ENCODE assay signal across 11 mouse cellular contexts in the genomic region with DNA sequence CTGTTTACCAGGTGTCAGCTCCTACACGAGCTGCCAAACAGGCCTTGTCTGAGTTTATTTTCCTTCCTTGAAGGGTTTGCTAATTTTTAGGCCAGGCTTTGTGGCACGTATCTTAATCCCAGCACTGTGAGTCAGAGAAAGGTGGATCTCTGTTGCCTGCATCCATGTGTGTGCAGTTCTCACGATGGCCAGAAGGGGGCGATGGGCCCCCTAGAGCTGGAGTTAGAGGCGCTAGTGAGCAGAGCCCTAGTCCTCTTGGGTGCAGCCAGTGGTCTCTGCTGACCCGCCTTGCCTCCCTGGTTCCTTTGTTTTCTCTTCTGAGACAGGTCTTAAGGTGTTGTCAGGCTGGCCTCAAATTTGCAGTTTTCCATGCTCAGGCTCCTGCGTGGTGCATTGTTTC. TPM values are rescaled to one million over a fixed set of nuclear protein-coding genes. Genes with fewer than 3 reads are reported as not detected.
DNase-seq lines count a peak whose midpoint lies in the region; ATAC-seq and TF ChIP-seq lines count a peak whose summit lies in the region.
"Had no signal": no experiment of that assay in that cellular context is flagged by ENCODE, and none has a peak within 500 bp of the region (broad histone marks: within the 10 kb centered on the region; RNA-seq: fewer than 3 reads in every experiment).

No protein-coding gene starts in this region.

- H3K9me3 ChIP-seq in ES-Bruce4 (replicated peaks; ENCODE audit: control insufficient read depth, insufficient read depth, low read length, poor library complexity, severe bottlenecking): no peaks in the 10 kb centered on the region
- no peaks in the 10 kb centered on the region for H3K9me3 ChIP-seq in limb, embryonic 10.5 days (replicated peaks)
- H3K9me3 ChIP-seq: embryonic facial prominence, embryonic 13.5 days had no signal

- TF ChIP-seq POLR2A in ES-Bruce4 (IDR thresholded peaks at IDR 0.05; ENCODE audit: insufficient read depth, low read length): no peak

- H3ac ChIP-seq in C2C12 (ENCODE audit: control insufficient read depth, insufficient read length, low read depth): no peak overlapping the region

- TF ChIP-seq CTCF in C2C12 (IDR thresholded peaks at IDR 0.05; ENCODE audit: control insufficient read depth, insufficient read depth, insufficient read length) (peak; percentile 38), ES-Bruce4 (IDR thresholded peaks at IDR 0.05; ENCODE audit: low read depth, low read length) (peak; percentile 87)

- H3K79me3 ChIP-seq in C2C12 (ENCODE audit: low read depth): peaks cover 18% of the 10 kb centered on the region

- no peak overlapping the region for H3K27ac ChIP-seq in ES-Bruce4 (ENCODE audit: insufficient read depth, low read length)
- H3K27ac ChIP-seq in limb, embryonic 10.5 days: no peak overlapping the region
- H3K27ac ChIP-seq: embryonic facial prominence, embryonic 13.5 days had no signal

- H3K36me3 ChIP-seq in C2C12 (ENCODE audit: control insufficient read depth, insufficient read depth): peaks cover 42% of the 10 kb centered on the region
- H3K36me3 ChIP-seq in ES-Bruce4 (ENCODE audit: control insufficient read depth, insufficient read depth, low read length, poor library complexity, severe bottlenecking): peaks cover 10% of the 10 kb centered on the region
- H3K36me3 ChIP-seq in limb, embryonic 10.5 days: peaks cover 71% of the 10 kb centered on the region

- no peak overlapping the region for H3K9ac ChIP-seq in ES-Bruce4 (ENCODE audit: low read depth, poor library complexity, severe bottlenecking)
- H3K9ac ChIP-seq: embryonic facial prominence, embryonic 13.5 days had no signal

- H3K4me3 ChIP-seq in C2C12 (ENCODE audit: insufficient read depth, poor library complexity, severe bottlenecking) (no peak overlapping the region), ES-Bruce4 (ENCODE audit: low read depth, low read length) (no peak overlapping the region)
- H3K4me3 ChIP-seq in limb, embryonic 10.5 days: no peak overlapping the region
- H3K4me3 ChIP-seq: embryonic facial prominence, embryonic 13.5 days had no signal

- TF ChIP-seq EP300 in ES-Bruce4 (IDR thresholded peaks at IDR 0.05; ENCODE audit: insufficient read depth, low read depth, low read length): no peak

- H3K79me2 ChIP-seq in C2C12 (ENCODE audit: control insufficient read depth, insufficient read depth): peaks cover 32% of the 10 kb centered on the region

- H3K27me3 ChIP-seq in C2C12 (ENCODE audit: control insufficient read depth, insufficient read depth, insufficient read length) (no peaks in the 10 kb centered on the region), ES-Bruce4 (ENCODE audit: control insufficient read depth, insufficient read depth, low read length, poor library complexity, severe bottlenecking) (no peaks in the 10 kb centered on the region)
- H3K27me3 ChIP-seq in limb, embryonic 10.5 days (ENCODE audit: low read depth, poor library complexity, severe bottlenecking): no peaks in the 10 kb centered on the region
- H3K27me3 ChIP-seq: embryonic facial prominence, embryonic 13.5 days had no signal

- no peak for ATAC-seq in inflammation-experienced regulatory T-cells, adult 6 months
- ATAC-seq: hindbrain, embryonic 16.5 days had no signal

- DNase-seq in kidney, postnatal 4 days: peak; percentile 47 to 53
- no peak for DNase-seq in kidney, postnatal 10 days
- DNase-seq in limb, embryonic 10.5 days (ENCODE audit: low spot score): peak; percentile 46
- DNase-seq in right cerebral cortex, postnatal 10 days (ENCODE audit: low spot score in 2 of 2): no peak
- DNase-seq: adrenal gland, adult 2 months; gastrocnemius, postnatal 10 days had no signal

- 68% methylated on average over 7 of the region's 7 CpGs for WGBS in limb, embryonic 10.5 days

- H3K4me1 ChIP-seq in ES-Bruce4 (ENCODE audit: control insufficient read depth, insufficient read depth, low read length): no peaks in the 10 kb centered on the region
- H3K4me1 ChIP-seq in limb, embryonic 10.5 days: peaks cover 23% of the 10 kb centered on the region

TF ChIP-seq in C2C12, 6 proteins besides CTCF, POLR2A, EP300 and RAD21:
- TF ChIP-seq MYOG (IDR thresholded peaks at IDR 0.05; ENCODE audit: control insufficient read depth, extremely low read depth, insufficient read length): no peak
- no peak for TF ChIP-seq MYOD1 (IDR thresholded peaks at IDR 0.05; ENCODE audit: control insufficient read depth, insufficient read length, low read depth)
- TF ChIP-seq MAX (IDR thresholded peaks at IDR 0.05): no peak
- no peak for TF ChIP-seq FOSL1 (IDR thresholded peaks at IDR 0.05; ENCODE audit: insufficient read depth, low read length, poor library complexity, severe bottlenecking)
- no peak for TF ChIP-seq CEBPB (IDR thresholded peaks at IDR 0.05; ENCODE audit: low read depth)
- no peak for TF ChIP-seq USF1 (IDR thresholded peaks at IDR 0.05; ENCODE audit: low read depth)

RNA-seq across cellular contexts. Expression of gene Thop1, which starts 3.6 kb away (rescaled TPM):
- polyA plus RNA-seq in C2C12 (2012; fragmentation: generic; extraction: Trizol) (67.3 TPM), ES-Bruce4 (2011; ENCODE audit: insufficient read depth, insufficient read length, low read depth, missing spikeins) (77.4 and 81.3 TPM in 2 replicates)
- polyA plus RNA-seq in limb, embryonic 10.5 days (2016; fragmentation: Nextera tagmentation; extraction: Ambion mirVana): 113 and 128 TPM in 2 replicates
- 1 to 10 TPM; 1.9 to 2.7 (median 2.5) TPM for polyA plus RNA-seq in inflammation-experienced regulatory T-cells, adult 6 months (2017; shearing (Covaris generic))

RNA-seq across cellular contexts. Expression of gene Sgta, which starts 13.5 kb away (rescaled TPM):
- polyA plus RNA-seq in C2C12 (2012; fragmentation: generic; extraction: Trizol) (154 TPM), ES-Bruce4 (2011; ENCODE audit: insufficient read depth, insufficient read length, low read depth, missing spikeins) (107 and 110 TPM in 2 replicates)
- 284 and 291 TPM in 2 replicates for polyA plus RNA-seq in limb, embryonic 10.5 days (2016; fragmentation: Nextera tagmentation; extraction: Ambion mirVana)
- 10 to 100 TPM; 66.4 to 86.5 (median 71.0) TPM for polyA plus RNA-seq in inflammation-experienced regulatory T-cells, adult 6 months (2017; shearing (Covaris generic))

RNA-seq across cellular contexts. Expression of gene Creb3l3, which starts 25.2 kb away (rescaled TPM):
- polyA plus RNA-seq in C2C12 (2012; fragmentation: generic; extraction: Trizol) (0.06 TPM), ES-Bruce4 (2011; ENCODE audit: insufficient read depth, insufficient read length, low read depth, missing spikeins) (0.68 TPM in 1 of 2 replicates, not detected in the other)
- 0.58 and 0.66 TPM in 2 replicates for polyA plus RNA-seq in limb, embryonic 10.5 days (2016; fragmentation: Nextera tagmentation; extraction: Ambion mirVana)
- not detected for polyA plus RNA-seq in inflammation-experienced regulatory T-cells, adult 6 months (2017; shearing (Covaris generic))

RNA-seq across cellular contexts. Expression of gene Map2k2, which starts 32.3 kb away (rescaled TPM):
- polyA plus RNA-seq in C2C12 (2012; fragmentation: generic; extraction: Trizol) (92.2 TPM), ES-Bruce4 (2011; ENCODE audit: insufficient read depth, insufficient read length, low read depth, missing spikeins) (46.3 and 53.0 TPM in 2 replicates)
- polyA plus RNA-seq in limb, embryonic 10.5 days (2016; fragmentation: Nextera tagmentation; extraction: Ambion mirVana): 244 and 245 TPM in 2 replicates
- 10 to 100 TPM; 22.1 to 27.1 (median 23.3) TPM for polyA plus RNA-seq in inflammation-experienced regulatory T-cells, adult 6 months (2017; shearing (Covaris generic))

RNA-seq across cellular contexts. Expression of gene Slc39a3, which starts 36.2 kb away (rescaled TPM):
- 11.6 TPM for polyA plus RNA-seq in C2C12 (2012; fragmentation: generic; extraction: Trizol)
- 2.8 and 4.5 TPM in 2 replicates for polyA plus RNA-seq in ES-Bruce4 (2011; ENCODE audit: insufficient read depth, insufficient read length, low read depth, missing spikeins)
- 10.9 and 14.7 TPM in 2 replicates for polyA plus RNA-seq in limb, embryonic 10.5 days (2016; fragmentation: Nextera tagmentation; extraction: Ambion mirVana)
- 1 to 10 TPM; 2.4 to 5.0 (median 2.7) TPM for polyA plus RNA-seq in inflammation-experienced regulatory T-cells, adult 6 months (2017; shearing (Covaris generic))

Comparison
In these comparisons a context has a peak if more than half of its experiments do, and no peak if none do; other contexts are left out.
1. DNase-seq: peak in kidney, postnatal 4 days (2 of 2) and limb, embryonic 10.5 days (single experiment); none in kidney, postnatal 10 days (single experiment) and right cerebral cortex, postnatal 10 days (0 of 2).
2. RNA of gene Thop1, which starts 3.6 kb away (polyA plus RNA-seq): 113 to 128 TPM in limb, embryonic 10.5 days, 77.4 to 81.3 TPM in ES-Bruce4 and 67.3 TPM in C2C12 (single experiment); 1.9 to 2.7 TPM in inflammation-experienced regulatory T-cells, adult 6 months; every median in the first group is over 10 times any median in the second.